Mouse (Mus musculus) CD4-positive helper T cell, adult 2 months (primary cell): ENCODE measurements around the gene Slc22a14.
"Not testable (repeated sequence)": the region's sequence is repeated elsewhere in the genome, so short reads cannot be mapped to it uniquely, and the experiment has no call there.

Experiments
- DNase-seq: peaks from one replicate; pipeline ENCODE4 v3.0.0-alpha.2; 2012; ENCODE audit warnings: low read depth, missing footprints, low spot score

The Slc22a14 gene

DNA sequence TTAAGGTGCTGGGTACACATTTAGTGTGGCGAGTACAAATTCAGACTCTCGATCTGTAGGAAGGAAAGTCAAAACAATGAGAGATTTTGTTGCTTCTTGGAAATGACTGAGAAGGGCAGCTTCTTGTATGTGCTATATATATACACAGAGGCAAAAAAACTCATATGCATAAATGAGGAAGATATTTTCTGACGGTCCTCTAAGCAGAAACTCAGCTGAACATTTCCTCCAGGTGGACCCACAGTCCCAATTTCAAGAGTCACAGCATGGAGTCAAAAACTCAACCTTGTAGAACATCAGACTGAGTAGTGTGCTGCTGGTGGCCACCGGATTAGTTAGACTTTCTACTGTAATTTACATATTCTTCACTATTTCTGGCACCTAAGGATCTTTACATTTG is 102.3 kb downstream of the Slc22a14 start:
- no peak for DNase-seq

GRCm38 (mm10) chr9:119260825-119261224 is 104.5 kb downstream of the Slc22a14 start:
- DNase-seq: no peak

DNA sequence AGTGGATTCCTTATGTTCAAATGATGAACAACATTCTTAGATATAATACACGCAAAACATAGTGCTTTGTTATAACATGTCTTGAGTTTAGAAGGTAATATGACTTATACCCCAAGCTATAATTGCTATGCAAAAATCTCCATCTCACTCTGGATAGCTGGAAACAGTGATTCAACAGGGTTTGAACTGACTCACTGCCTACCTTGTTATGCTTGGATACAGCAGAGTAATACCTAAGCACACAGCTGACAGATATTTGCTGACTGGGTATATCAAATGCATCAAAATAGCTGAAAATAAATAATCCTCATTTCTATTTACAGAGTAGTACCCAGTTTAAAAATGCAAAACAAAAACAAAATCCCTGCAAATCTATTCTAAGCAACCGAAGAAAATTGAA is 106.6 kb downstream of the Slc22a14 start:
- no peak for DNase-seq

DNA sequence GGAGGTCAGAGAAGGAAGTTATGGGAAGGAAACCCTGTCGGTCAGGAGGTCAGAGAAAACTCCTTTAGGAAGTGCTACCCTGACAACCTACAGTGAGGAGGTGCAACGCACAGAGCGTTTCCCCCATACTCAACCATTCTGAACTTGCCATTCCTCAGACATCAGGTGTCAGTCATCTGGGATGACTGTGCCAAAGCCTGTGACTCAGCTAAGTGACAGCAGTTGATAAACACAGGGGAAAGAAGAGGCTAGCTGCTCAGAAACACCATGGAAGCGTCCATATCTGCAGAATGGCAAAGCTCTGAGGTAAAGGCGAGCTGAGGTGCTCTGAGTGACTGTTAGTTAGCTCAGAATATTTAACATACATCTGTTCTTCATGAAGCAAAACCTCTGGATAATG is 107.2 kb downstream of the Slc22a14 start:
- DNase-seq: no peak

DNA sequence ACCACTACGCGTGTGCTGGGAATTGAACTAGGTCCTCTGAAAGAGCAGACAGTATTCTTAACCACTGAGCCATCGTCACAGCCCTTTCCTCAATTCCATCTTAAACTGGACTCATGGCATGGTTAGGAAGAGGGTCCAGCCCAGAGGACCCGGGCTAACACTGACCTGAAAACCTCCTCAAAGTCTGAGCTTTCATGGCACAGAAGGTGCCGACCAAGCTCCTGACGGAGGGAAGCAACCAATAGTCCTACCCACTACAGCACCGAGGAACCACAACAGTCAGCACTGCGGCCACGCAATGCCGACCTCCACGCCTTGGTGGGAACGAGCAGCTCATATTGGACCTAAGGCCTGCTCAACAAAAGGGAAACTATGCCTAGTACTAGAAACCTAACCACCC is 109.2 kb downstream of the Slc22a14 start:
- no peak for DNase-seq

- no peak for DNase-seq
These were observed 110.3 kb downstream of the Slc22a14 start for GRCm38 (mm10) chr9:119255096-119255495.

GRCm38 (mm10) chr9:119254187-119254586 is 111.2 kb downstream of the Slc22a14 start:
- no peak for DNase-seq

DNA sequence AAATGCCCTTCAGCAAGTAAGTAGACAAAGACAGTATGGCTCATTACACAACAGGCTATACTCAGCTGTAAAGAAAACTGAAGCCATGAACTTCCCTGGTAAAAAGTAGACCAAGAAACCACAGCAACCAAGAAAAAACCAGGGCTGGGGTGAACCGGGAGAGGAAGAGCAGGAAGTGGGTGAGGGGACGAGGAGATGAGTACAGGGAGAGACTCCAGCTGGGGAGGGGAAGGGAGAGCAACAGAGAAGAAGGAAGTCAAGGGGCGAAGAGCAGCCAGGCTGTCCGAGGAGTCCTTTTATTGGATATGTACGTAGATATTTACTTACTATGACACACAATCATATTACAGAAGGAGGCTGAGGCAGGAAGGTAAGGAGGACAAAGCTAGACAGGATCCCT is 117.4 kb downstream of the Slc22a14 start:
- DNase-seq: no peak

- DNase-seq: no peak
These were observed 118.5 kb downstream of the Slc22a14 start for GRCm38 (mm10) chr9:119246826-119247225.

DNA sequence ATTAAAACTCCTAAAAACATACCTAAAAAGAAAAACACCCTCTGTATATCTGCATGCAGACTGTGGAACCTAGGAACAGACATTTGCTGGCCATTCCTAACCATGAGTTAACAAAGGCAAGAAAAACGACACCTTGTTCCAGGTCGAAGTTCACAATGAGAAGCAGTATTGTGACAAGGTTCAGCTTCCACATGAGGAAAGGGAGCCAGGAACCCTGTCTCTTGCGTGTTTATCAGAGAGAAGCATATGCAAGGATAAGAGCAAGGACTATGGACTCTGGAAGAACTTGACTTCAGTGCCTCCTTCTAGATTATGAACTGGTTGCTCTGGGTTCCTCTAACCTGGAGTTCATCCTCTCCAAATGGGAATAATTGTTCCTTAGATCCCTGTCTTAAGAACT is 121.4 kb downstream of the Slc22a14 start:
- DNase-seq: no peak

- no peak for DNase-seq
These were observed 124.0 kb downstream of the Slc22a14 start for GRCm38 (mm10) chr9:119241169-119241865.

DNA sequence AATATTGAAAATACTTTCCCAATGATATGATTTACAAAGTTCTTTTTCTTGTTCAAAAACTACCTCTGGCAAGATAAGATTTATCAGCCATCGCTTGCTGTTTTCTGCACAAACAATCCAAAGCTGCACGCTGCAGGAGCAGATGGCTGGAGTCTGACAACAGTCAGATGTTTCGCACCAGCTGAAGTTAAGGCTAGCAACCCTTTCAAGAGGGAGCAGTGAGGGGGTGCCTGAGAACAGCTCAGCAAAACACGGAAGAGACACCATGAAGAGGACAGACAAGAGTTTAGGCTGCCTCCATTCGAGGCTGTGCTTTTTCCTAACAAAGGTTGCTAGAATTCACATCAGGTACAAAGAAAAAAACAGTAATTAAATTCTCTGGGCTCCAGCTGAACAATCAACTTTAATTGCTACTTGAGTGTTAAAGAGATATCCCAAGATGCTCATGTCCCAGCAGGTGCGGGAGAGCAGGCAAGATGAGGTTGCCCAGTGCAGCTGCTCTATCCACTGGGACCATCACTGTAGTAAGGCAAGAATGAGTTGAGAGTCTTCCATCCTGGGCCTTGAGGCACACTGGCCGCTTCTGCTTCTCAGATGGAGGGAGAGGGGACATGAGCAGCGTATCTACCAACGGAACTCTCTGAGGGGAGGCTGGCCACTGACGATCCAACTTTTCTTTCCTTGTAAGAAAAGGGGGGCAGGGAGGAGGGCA is 124.9 kb downstream of the Slc22a14 start:
- DNase-seq: no peak

DNA sequence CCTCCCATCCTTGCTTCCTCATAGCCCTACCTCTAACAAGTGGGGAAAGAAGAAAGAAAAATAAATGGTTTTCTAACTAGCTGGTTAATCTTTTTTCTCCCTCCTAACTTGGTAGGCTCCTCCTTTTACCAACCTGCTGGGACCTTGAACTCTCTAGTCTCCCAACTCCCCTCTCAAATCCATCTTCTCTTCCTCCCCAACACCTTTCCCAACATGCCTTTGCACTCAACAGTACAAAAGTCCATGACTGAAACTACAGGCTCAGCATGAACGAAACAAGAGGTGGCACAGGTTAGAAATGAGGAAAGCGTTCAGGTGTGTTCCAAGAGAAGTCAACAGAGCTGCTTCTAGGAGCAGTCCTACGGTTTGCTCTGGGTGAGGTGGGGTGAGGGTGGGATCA is 126.1 kb downstream of the Slc22a14 start:
- DNase-seq: no peak

- no peak for DNase-seq
These were observed 126.6 kb downstream of the Slc22a14 start for GRCm38 (mm10) chr9:119238796-119239195.

GRCm38 (mm10) chr9:119231552-119231951 is 133.8 kb downstream of the Slc22a14 start:
- no peak for DNase-seq

GRCm38 (mm10) chr9:119230829-119231228 is 134.5 kb downstream of the Slc22a14 start:
- no peak for DNase-seq

GRCm38 (mm10) chr9:119220249-119220648 is 145.1 kb downstream of the Slc22a14 start:
- DNase-seq: no peak

GRCm38 (mm10) chr9:119219667-119220066 is 145.7 kb downstream of the Slc22a14 start:
- no peak for DNase-seq

GRCm38 (mm10) chr9:119215341-119215740 is 150.0 kb downstream of the Slc22a14 start:
- DNase-seq: not testable (repeated sequence)

DNA sequence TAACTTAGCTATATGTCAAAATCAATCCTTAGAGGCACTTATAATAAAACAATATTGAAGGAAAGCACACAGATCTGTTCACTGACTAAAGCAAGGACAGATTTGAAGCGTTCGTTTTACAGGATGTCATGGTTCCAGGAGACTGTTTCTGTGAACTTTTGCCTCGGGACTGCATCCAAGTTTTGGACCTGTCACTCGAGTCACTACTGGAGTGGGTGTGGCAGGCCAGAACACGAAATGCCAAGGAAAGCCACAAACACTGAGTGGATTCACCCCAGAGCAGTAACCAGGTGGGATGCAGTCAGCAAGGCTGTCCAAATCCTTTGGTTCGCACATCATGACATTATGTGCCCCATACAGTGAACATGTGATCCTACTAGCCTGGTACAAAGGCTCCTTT is 150.8 kb downstream of the Slc22a14 start:
- no peak for DNase-seq

DNA sequence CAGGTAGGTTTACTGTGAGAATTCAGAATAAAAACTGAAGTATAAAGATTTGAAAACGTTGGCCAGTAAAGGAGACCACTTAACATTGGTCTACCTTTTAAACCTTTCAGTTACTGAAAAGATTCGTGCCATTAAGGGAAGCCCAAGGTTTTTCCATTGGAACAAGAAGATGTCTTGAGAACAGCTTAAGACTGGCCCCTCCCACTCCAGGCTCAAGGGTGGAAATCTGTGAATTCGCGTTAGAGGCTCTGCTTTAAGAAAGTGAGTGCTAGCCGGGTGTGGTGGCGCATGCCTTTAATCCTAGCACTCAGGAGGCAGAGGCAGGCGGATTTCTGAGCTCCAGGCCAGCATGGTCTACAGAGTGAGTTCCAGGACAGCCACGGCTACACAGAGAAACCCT is 152.4 kb downstream of the Slc22a14 start:
- DNase-seq: no peak

GRCm38 (mm10) chr9:119208998-119209397 is 156.4 kb downstream of the Slc22a14 start, which contains the start of gene Slc22a13:
TSS of gene Slc22a13 (minus strand) at chr9:119209098.
- DNase-seq: no peak

DNA sequence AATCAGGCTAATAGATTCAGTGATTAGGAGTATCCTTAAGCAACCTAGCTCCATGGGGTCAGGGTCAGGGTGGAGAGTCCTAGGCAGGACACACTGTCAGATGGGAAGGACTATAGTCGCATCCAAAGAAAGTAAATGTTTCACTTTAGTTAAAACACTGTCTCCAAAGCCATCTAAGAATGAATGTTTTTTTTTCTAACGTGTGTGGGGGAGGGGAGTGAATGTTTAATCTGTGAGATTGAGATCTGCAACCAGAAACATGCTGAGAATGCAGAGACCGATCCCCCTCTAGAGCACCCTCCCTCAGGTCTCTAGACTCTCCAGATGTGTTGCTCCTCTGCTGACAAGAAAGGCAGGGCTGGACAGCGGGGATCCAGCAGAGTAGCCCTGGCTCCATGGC is 158.2 kb downstream of the Slc22a14 start:
- no peak for DNase-seq
